Mouse (Mus musculus) heart, adult 8-10 months (tissue): ENCODE data around the gene Dll1. TPM values are rescaled to one million over a fixed set of nuclear protein-coding genes. Genes with fewer than 3 reads are reported as not detected.

Experiments used
- DNase-seq: peaks from one replicate; pipeline ENCODE4 v3.0.0; 2022; ENCODE audit warnings: low spot score
- total RNA-seq, 4 experiments: library from RNA; stranded (reverse); gene quantifications; 2 replicates each; pipeline ENCODE4 v1.2.4; 2022

Gene Dll1
- total RNA-seq, 4 experiments from 2014 or later, result 3.7 to 7.3 (median 5.7) TPM

GRCm38 (mm10) chr17:15337906-15338305, 38.8 kb downstream of the Dll1 start:
- DNase-seq, result no peak

- no peak for DNase-seq
These were observed 46.8 kb downstream of the Dll1 start for GRCm38 (mm10) chr17:15329740-15330318.

GRCm38 (mm10) chr17:15327106-15327505, 49.6 kb downstream of the Dll1 start:
- DNase-seq, result no peak

GRCm38 (mm10) chr17:15325976-15326842, 50.5 kb downstream of the Dll1 start:
- no peak for DNase-seq

- no peak for DNase-seq
These were observed 53.4 kb downstream of the Dll1 start for GRCm38 (mm10) chr17:15323191-15323834.

Other genes with a start within 250 kb of the Dll1 start
- gene Fam120b, start 19.3 kb upstream of the Dll1 start, total RNA-seq, result 10 to 100 TPM; 11.2 to 14.7 (median 14.2) TPM
- gene Psmb1, start 122.9 kb upstream of the Dll1 start, total RNA-seq, result 100 to 1,000 TPM; 115 to 133 (median 121) TPM
- 10 to 100 TPM in 2 of 4 experiments, 1 to 10 TPM in 2; 8.4 to 11.2 (median 9.4) TPM for gene Tbp, start 123.0 kb upstream of the Dll1 start, total RNA-seq
- 10 to 100 TPM; 16.6 to 19.2 (median 17.4) TPM for gene Pdcd2, start 150.4 kb upstream of the Dll1 start, total RNA-seq
- 1 to 10 TPM in 3 of 4 experiments, under 1 TPM in 1; 0.95 to 3.1 (median 1.4) TPM for gene Prdm9, start 187.5 kb upstream of the Dll1 start, total RNA-seq